Mouse (Mus musculus): ENCODE data around the gene Cmss1.

- TF ChIP-seq USF1 (IDR thresholded peaks at IDR 0.05; ENCODE audit: low read depth) (peak; percentile 19), TCF12 (IDR thresholded peaks at IDR 0.05; ENCODE audit: insufficient read depth, poor library complexity, severe bottlenecking) (no peak), POLR2A (IDR thresholded peaks at IDR 0.05; ENCODE audit: insufficient read length, low read depth) (no peak), POLR2AphosphoS2 (IDR thresholded peaks at IDR 0.05; ENCODE audit: insufficient read length, low read depth) (no peak), MAX (IDR thresholded peaks at IDR 0.05; ENCODE audit: low read depth) (no peak), SRF (IDR thresholded peaks at IDR 0.05; ENCODE audit: control insufficient read depth, insufficient read length, low read depth) (no peak)
Measured at GRCm38 (mm10) chr16:57649888-57650287, 43.2 kb upstream of the Cmss1 start.

Data from myocyte (in vitro differentiated cells).